In genomic region chr8:107399495-107399894, GRCm38 (mm10) we compare ENCODE assay signal across 15 mouse cellular contexts. TPM values are rescaled to one million over a fixed set of nuclear protein-coding genes. Genes with fewer than 3 reads are reported as not detected.
DNase-seq lines count a peak whose midpoint lies in the region; ATAC-seq and TF ChIP-seq lines count a peak whose summit lies in the region.
"Had no signal": no experiment of that assay in that cellular context is flagged by ENCODE, and none has a peak within 500 bp of the region (broad histone marks: within the 10 kb centered on the region; RNA-seq: fewer than 3 reads in every experiment).

No protein-coding gene starts in this region.

- H3K36me3 ChIP-seq in hindbrain, postnatal 0 days (ENCODE audit: insufficient read depth, low read length): no peaks in the 10 kb centered on the region
- no peaks in the 10 kb centered on the region for H3K36me3 ChIP-seq in hindbrain, embryonic 16.5 days (ENCODE audit: control insufficient read depth, insufficient read depth, low read length)

- no peak overlapping the region for H3K4me2 ChIP-seq in hindbrain, postnatal 0 days (ENCODE audit: low read depth, low read length)
- no peak overlapping the region for H3K4me2 ChIP-seq in hindbrain, embryonic 16.5 days (ENCODE audit: low read length)
- H3K4me2 ChIP-seq: liver, embryonic 11.5 days had no signal

- no peaks in the 10 kb centered on the region for H3K27me3 ChIP-seq in hindbrain, postnatal 0 days (ENCODE audit: insufficient read depth, low read length)
- H3K27me3 ChIP-seq in hindbrain, embryonic 16.5 days (replicated peaks; ENCODE audit: control insufficient read depth, insufficient read depth, low read length): no peaks in the 10 kb centered on the region

- H3K9ac ChIP-seq in hindbrain, postnatal 0 days (replicated peaks; ENCODE audit: low read length): no peak overlapping the region
- no peak overlapping the region for H3K9ac ChIP-seq in hindbrain, embryonic 16.5 days (ENCODE audit: low read depth, low read length)

- 23% methylated on average over 9 of the region's 9 CpGs for WGBS in hindbrain, postnatal 0 days
- 35% methylated on average over 9 of the region's 9 CpGs for WGBS in hindbrain, embryonic 16.5 days

- DNase-seq in hindbrain, postnatal 0 days (ENCODE audit: low spot score): peak; percentile 71
- peak; percentile 30 for DNase-seq in Muller cell, postnatal 12 days (ENCODE audit: inconsistent ontology term)
- peak; percentile 82 for DNase-seq in cerebellum, adult 9-11 months
- peak; percentile 68 for DNase-seq in layer of hippocampus, adult 9-11 months
- no peak for DNase-seq in frontal cortex, postnatal 36 days (ENCODE audit: low spot score in 2 of 2)
- no peak for DNase-seq in heart, adult 8-10 months (ENCODE audit: low spot score)
- no peak for DNase-seq in kidney, adult 8-10 months
- DNase-seq: gastrocnemius, postnatal 25 days; heart, postnatal 36 days; lung, postnatal 36 days had no signal

- H3K4me1 ChIP-seq in hindbrain, postnatal 0 days (ENCODE audit: insufficient read depth, low read length): 0 out of 2 replicates have a peak, but pooled peaks cover 4% of the 10 kb centered on the region
- H3K4me1 ChIP-seq in hindbrain, embryonic 16.5 days (ENCODE audit: control insufficient read depth, insufficient read depth, low read depth, low read length): peaks cover 4% of the 10 kb centered on the region

- no peaks in the 10 kb centered on the region for H3K9me3 ChIP-seq in hindbrain, postnatal 0 days (ENCODE audit: low read length)
- H3K9me3 ChIP-seq in hindbrain, embryonic 16.5 days (ENCODE audit: control insufficient read depth, low read length): no peaks in the 10 kb centered on the region

- no peak for TF ChIP-seq CTCF in hindbrain, postnatal 0 days (IDR thresholded peaks at IDR 0.05; ENCODE audit: low read depth)

- no peak overlapping the region for H3K4me3 ChIP-seq in hindbrain, postnatal 0 days (ENCODE audit: low read length)
- H3K4me3 ChIP-seq in hindbrain, embryonic 16.5 days (ENCODE audit: low read length): no peak overlapping the region
- H3K4me3 ChIP-seq: erythroblast, embryonic 14.5 days; myocyte had no signal

- no peak for ATAC-seq in hindbrain, postnatal 0 days
- ATAC-seq in hindbrain, embryonic 16.5 days: no peak

- no peak overlapping the region; the same call in 1 of the 2 replicates for H3K27ac ChIP-seq in hindbrain, postnatal 0 days
- no peak overlapping the region for H3K27ac ChIP-seq in hindbrain, embryonic 16.5 days (ENCODE audit: low read depth, low read length)
- H3K27ac ChIP-seq: kidney, postnatal 0 days had no signal

RNA-seq across cellular contexts. Expression of gene Nqo1, which starts 3.5 kb away (rescaled TPM):
- total RNA-seq in hindbrain, postnatal 0 days (2014; rRNA removed): 13.2 and 14.1 TPM in 2 replicates
- polyA plus RNA-seq in hindbrain, postnatal 0 days (2015; fragmentation: Nextera tagmentation; extraction: Ambion mirVana): 22.1 and 23.7 TPM in 2 replicates
- polyA plus RNA-seq in hindbrain, embryonic 16.5 days (2015; fragmentation: Nextera tagmentation; extraction: Ambion mirVana): 13.3 and 15.1 TPM in 2 replicates
- total RNA-seq in heart, adult 8-10 months (2022): 10 to 100 TPM; 65.1 to 78.9 (median 73.5) TPM

RNA-seq across cellular contexts. Expression of gene Nob1, which starts 25.4 kb away (rescaled TPM):
- 14.7 and 24.9 TPM in 2 replicates for total RNA-seq in hindbrain, postnatal 0 days (2014; rRNA removed)
- polyA plus RNA-seq in hindbrain, postnatal 0 days (2015; fragmentation: Nextera tagmentation; extraction: Ambion mirVana): 48.9 and 49.5 TPM in 2 replicates
- polyA plus RNA-seq in hindbrain, embryonic 16.5 days (2015; fragmentation: Nextera tagmentation; extraction: Ambion mirVana): 64.2 and 65.2 TPM in 2 replicates
- total RNA-seq in heart, adult 8-10 months (2022): 10 to 100 TPM; 18.5 to 27.0 (median 24.6) TPM

RNA-seq across cellular contexts. Expression of gene Wwp2, which starts 36.7 kb away (rescaled TPM):
- 36.2 and 41.9 TPM in 2 replicates for total RNA-seq in hindbrain, postnatal 0 days (2014; rRNA removed)
- polyA plus RNA-seq in hindbrain, postnatal 0 days (2015; fragmentation: Nextera tagmentation; extraction: Ambion mirVana): 32.7 and 33.0 TPM in 2 replicates
- polyA plus RNA-seq in hindbrain, embryonic 16.5 days (2015; fragmentation: Nextera tagmentation; extraction: Ambion mirVana): 32.6 and 39.5 TPM in 2 replicates
- 10 to 100 TPM; 22.2 to 25.0 (median 24.2) TPM for total RNA-seq in heart, adult 8-10 months (2022)

Comparison
In these comparisons a context has a peak if more than half of its experiments do, and no peak if none do; other contexts are left out.
1. DNase-seq: peak in hindbrain, postnatal 0 days (single experiment), Muller cell, postnatal 12 days (single experiment), cerebellum, adult 9-11 months (single experiment) and layer of hippocampus, adult 9-11 months (single experiment); none in frontal cortex, postnatal 36 days (0 of 2), heart, adult 8-10 months (single experiment) and kidney, adult 8-10 months (0 of 2).